Mouse (Mus musculus) bone marrow, adult 2 months (tissue): ENCODE measurements around the gene Fanca. TPM values are rescaled to one million over a fixed set of nuclear protein-coding genes. Genes with fewer than 3 reads are reported as not detected.

Experiments used
- H3K27ac ChIP-seq: fragments of 200-500 bp; 2 replicates; pipeline ENCODE4 v1.5.1; 2012; ENCODE audit warnings: low read depth, mild to moderate bottlenecking, control low read depth, inconsistent platforms, low read length; ENCODE audit not compliant: control insufficient read depth, poor library complexity, insufficient read depth
- H3K4me1 ChIP-seq: fragments of 200-500 bp; 2 replicates; pipeline ENCODE4 v1.6.1; 2011; ENCODE audit warnings: low read length; ENCODE audit not compliant: control insufficient read depth, insufficient read depth
- H3K4me3 ChIP-seq: fragments of 200-500 bp; replicated peaks from 2 replicates; pipeline ENCODE3; 2011; ENCODE audit warnings: mild to moderate bottlenecking, low read depth, low read length, control low read depth; ENCODE audit not compliant: control insufficient read depth
- CTCF ChIP-seq: fragments of 200-500 bp; IDR thresholded peaks from 2 replicates; pipeline ENCODE4 v1.5.1; 2011; ENCODE audit warnings: low read length, control low read depth; ENCODE audit not compliant: control insufficient read depth, insufficient read depth
- POLR2A ChIP-seq: fragments of 200-500 bp; IDR thresholded peaks from 2 replicates; pipeline ENCODE4 v1.6.1; 2011; ENCODE audit warnings: low read depth, mild to moderate bottlenecking, control low read depth, low read length, borderline replicate concordance; ENCODE audit not compliant: control insufficient read depth
- WGBS: fragments of 180-500 bp; shearing (Covaris S2); methylation state at CpG from one replicate; pipeline ENCODE4 v1.1.7; 2018; 5-methylcytosine and 5-hydroxymethylcytosine counted together
- polyA plus RNA-seq: library from polyadenylated mRNA; stranded (reverse); fragments of >200 nt; gene quantifications from 2 replicates; pipeline ENCODE4 v1.2.4, GENCODE M21; 2011; ENCODE audit warnings: low replicate concordance; ENCODE audit not compliant: missing spikeins, insufficient read depth, insufficient read length

The Fanca gene
- polyA plus RNA-seq, 1 experiment = 60.2 TPM

GRCm38 (mm10) chr8:123329350-123329749 is 11.0 kb upstream of the Fanca start:
- WGBS = 9% methylated on average over 4 of the region's 4 CpGs
- H3K4me1 ChIP-seq = peaks cover 2% of the 10 kb centered on the region; the same call in 1 of the 2 replicates

GRCm38 (mm10) chr8:123328552-123328951 is 10.2 kb upstream of the Fanca start:
- TF ChIP-seq POLR2A (no peak), CTCF (no peak)
- no peak overlapping the region for H3K27ac ChIP-seq
- WGBS = 91% methylated on average over 2 of the region's 2 CpGs
- no peak overlapping the region for H3K4me3 ChIP-seq
- H3K4me1 ChIP-seq = peaks cover 2% of the 10 kb centered on the region; the same call in 1 of the 2 replicates

More at GRCm38 (mm10) chr8:123329350-123329749, 11.0 kb upstream of the Fanca start:
- H3K4me3 ChIP-seq = no peak overlapping the region
- H3K27ac ChIP-seq = no peak overlapping the region
- TF ChIP-seq CTCF = no peak
- no peak for TF ChIP-seq POLR2A

- 31% methylated on average over 7 of the region's 7 CpGs for WGBS
Measured at GRCm38 (mm10) chr8:123319522-123320164, 1.3 kb upstream of the Fanca start.

DNA sequence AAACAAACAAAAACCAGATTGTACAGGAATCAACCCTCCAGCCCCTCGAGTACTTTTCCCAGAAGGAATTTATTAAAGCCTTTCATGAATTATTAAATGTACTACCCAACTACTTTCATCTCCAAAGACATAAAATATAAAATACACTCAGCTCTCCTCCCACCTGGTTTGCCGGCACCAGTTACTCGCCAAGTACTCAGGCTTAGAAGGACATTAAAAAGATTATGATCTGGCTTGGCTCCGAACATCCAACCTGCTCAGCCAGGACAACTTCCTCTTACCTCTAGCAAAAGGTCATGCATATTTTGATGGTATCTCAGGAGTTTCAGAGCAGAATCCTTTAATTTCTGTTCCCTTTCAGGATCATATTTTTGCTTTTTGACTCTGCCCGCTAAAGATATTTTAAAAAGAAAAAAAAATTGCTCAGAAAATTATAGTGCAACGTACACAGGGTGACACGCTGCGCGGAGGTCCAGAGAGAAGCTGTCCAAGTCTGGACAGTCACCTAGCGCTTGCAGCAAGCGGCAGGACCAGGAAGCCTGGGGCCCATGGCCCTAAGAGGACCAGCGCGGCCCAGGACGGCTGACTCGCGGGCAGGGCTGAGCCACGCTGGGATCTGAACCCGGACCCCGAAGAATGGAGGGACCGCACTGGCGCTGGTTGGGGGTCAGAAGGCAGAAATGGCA is 452 bp downstream of the Fanca start:
- 4% methylated on average over 21 of the region's 21 CpGs for WGBS
- peak overlapping the region; percentile 91 for H3K4me3 ChIP-seq
- no peak for TF ChIP-seq POLR2A
- no peak for TF ChIP-seq CTCF
- H3K4me1 ChIP-seq = no peaks in the 10 kb centered on the region
- H3K27ac ChIP-seq = peak overlapping the region; percentile 62

More at GRCm38 (mm10) chr8:123319522-123320164, 1.3 kb upstream of the Fanca start:
- Histone ChIP-seq H3K27ac (no peak overlapping the region), H3K4me1 (no peaks in the 10 kb centered on the region), H3K4me3 (no peak overlapping the region)
- TF ChIP-seq CTCF (peak; percentile 62), POLR2A (no peak)

- TF ChIP-seq CTCF = no peak
- TF ChIP-seq POLR2A = no peak
- Histone ChIP-seq H3K4me1 (no peaks in the 10 kb centered on the region), H3K27ac (no peak overlapping the region), H3K4me3 (no peak overlapping the region)
- WGBS = 73% methylated on average over 4 of the region's 4 CpGs
Measured at GRCm38 (mm10) chr8:123308738-123309137, 9.6 kb downstream of the Fanca start.

DNA sequence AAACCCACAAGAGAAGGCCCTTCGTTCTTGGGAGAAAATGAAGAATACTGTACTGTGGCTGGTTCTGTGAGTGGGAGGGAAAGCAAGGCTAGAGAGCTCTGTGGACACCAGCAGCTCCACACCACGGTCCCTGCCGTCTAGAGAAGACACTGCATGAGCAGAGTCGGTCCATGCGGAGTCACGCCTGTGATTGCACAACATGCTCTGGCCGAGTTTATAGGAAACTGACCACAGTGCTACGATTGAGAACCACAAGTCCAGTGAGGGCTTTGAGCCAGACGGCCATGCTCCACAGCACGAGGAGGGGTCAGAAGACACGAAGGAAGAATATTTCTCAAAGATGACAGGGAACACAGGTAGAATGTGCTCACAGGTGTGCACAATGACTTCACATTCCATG is 20.1 kb downstream of the Fanca start:
- no peaks in the 10 kb centered on the region for H3K4me1 ChIP-seq
- TF ChIP-seq POLR2A (no peak), CTCF (no peak)
- 67% methylated on average over 11 of the region's 11 CpGs for WGBS
- H3K4me3 ChIP-seq = no peak overlapping the region
- H3K27ac ChIP-seq = no peak overlapping the region

- Histone ChIP-seq H3K27ac (no peak overlapping the region), H3K4me3 (no peak overlapping the region), H3K4me1 (no peaks in the 10 kb centered on the region)
- no peak for TF ChIP-seq CTCF
- TF ChIP-seq POLR2A = no peak
- WGBS = 91% methylated on average over 2 of the region's 2 CpGs
Measured at GRCm38 (mm10) chr8:123292785-123293184, 25.6 kb downstream of the Fanca start.

DNA sequence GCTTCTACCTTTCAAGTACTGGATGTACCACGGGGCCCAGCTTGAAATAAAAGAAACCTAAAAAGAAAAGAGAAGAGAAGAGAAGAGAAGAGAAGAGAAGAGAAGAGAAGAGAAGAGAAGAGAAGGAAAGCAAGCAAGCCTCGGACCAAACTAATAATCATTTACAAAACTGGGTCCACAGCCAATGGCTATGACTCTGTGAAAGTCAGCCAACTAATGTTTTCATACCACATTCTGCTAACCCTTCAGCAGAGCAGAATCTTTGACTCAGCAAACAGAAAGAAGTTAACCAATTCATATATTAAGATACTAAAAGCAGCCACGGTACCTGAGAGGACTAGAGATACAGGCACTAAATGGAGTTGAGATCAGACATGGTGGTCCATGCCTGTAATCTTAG is 26.1 kb downstream of the Fanca start:
- no peak for TF ChIP-seq CTCF
- no peak for TF ChIP-seq POLR2A
- 79% methylated on average over 3 of the region's 3 CpGs for WGBS
- no peaks in the 10 kb centered on the region; the same call in 1 of the 2 replicates for H3K4me1 ChIP-seq
- no peak overlapping the region for H3K27ac ChIP-seq
- no peak overlapping the region for H3K4me3 ChIP-seq

DNA sequence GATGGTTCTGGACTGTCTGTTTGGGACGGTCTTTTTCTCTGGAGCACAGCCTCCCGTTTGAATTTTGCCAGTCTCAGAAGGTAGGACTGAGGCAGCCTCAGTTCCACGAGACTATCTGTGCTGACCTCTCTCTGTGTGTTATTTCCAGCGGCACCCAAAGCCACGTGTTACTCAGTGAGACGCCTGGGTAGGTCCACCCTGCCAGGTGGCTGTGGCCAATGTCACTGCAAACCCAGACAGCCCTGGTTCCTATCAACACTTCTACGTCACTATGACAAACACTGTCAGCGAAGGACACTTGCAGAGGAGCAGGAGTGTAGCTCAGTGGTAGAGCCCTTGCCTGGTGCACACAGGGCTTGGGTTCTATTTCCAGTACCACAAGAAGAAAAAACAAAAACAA is 26.7 kb downstream of the Fanca start:
- Histone ChIP-seq H3K4me3 (no peak overlapping the region), H3K27ac (no peak overlapping the region), H3K4me1 (no peaks in the 10 kb centered on the region; the same call in 1 of the 2 replicates)
- TF ChIP-seq POLR2A = no peak
- no peak for TF ChIP-seq CTCF
- 90% methylated on average over 8 of the region's 8 CpGs for WGBS
